Mouse (Mus musculus): ENCODE measurements around the gene Plekhm1.
A peak's percentile ranks its signal among the peaks of the same experiment; 100 is the strongest.

Gene Plekhm1

DNA sequence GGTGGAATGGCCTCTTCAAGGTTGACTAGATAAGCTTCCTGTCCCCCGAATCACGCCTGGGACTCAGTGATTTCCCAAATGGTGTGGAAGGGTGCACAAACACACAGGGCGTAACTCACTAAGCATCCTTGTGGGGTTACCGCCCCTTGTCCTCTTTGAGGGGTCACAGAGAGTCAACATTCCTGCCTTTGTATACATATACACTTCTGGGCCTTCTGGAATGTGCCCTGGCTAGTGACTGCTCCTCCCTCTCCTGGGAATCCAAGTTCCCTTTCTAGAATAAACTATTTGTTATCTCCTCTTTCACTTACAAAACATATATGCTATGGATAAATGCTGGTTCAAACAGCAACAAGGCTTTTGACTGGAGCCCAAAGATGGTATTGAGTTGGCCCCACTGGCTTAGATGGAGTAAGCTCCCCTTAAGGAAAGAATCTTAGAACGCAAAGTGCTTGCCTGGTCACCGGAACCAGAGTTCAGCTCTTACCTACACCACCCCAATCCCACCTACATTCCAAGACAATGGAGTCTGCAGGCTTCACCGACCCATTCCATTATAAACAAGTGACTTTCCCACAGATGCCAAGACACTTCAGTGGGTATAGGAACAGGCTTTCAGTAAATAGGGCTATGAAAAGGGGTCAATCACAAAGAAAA is 24.5 kb downstream of the Plekhm1 start:
- DNase-seq, result no peak

DNA sequence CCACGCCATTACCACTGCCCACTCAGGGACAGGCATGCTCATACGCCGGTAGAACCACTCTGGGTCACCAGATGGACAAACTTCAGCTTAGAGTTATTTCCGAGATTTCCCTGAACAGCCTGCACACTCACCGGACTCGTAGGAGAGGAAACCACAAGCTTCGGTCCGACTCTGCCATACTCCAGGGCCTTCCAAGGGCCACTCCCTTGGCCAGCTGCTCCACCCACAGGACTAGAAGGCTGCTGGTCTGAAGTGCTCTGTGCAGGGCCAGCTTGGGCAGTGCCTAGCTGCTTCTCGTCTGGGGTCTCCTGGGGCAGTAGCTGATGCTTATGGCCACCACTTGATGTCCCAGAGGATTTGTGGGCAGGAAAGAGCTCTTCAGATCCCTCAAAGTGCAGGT is 25.7 kb downstream of the Plekhm1 start:
- DNase-seq, result no peak

DNA sequence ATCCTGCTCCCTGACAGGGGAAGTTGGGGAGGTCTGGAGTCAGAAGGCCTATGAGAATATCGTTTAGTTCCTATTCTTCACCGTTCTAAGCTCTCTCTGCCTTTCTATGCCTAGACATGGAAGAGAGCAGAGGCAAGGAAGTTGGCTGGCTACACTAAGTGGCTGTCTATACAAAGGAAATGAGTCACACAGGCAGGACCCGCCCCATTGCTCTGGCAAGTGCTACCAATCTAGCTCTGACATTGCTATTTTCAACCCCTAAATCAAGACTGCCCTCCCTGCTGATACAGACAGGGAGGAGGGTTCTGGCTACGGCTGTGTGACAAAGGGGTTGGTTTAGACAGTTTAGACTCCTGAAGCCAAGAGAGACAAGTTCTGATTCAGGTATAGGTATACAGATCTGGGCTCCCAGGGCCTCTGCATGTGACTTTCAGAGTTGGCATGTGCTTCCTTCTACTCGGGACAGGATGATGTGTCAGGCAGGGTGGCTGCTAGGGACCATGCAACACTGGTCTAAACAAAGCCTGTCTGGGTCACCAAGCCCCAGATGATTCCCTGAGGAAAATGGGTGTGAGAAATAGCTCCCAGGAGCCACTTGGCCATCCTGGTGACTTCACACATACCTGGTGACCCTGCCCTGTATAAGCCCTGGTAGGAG is 30.4 kb downstream of the Plekhm1 start:
- DNase-seq, result peak; percentile 43

DNA sequence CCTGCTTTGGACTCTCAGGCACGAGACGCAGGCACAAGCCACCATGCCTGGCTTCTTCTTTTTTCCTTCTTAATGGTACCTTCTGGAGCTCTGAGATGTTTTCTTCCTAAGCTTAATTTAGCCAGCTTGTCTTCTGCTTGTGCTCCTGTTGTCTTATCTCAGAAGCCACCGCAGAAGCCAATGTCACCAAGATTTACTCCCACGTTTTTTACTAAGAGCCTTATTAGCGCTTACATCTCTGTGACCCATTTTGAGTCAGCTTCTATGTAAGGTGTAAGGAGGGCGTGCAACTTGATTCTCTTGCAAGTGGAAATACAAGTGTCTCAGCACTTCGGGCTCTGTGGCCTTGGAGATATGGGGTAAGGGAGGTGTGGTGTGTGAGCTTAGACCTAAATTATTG is 31.0 kb downstream of the Plekhm1 start:
- no peak for DNase-seq

DNA sequence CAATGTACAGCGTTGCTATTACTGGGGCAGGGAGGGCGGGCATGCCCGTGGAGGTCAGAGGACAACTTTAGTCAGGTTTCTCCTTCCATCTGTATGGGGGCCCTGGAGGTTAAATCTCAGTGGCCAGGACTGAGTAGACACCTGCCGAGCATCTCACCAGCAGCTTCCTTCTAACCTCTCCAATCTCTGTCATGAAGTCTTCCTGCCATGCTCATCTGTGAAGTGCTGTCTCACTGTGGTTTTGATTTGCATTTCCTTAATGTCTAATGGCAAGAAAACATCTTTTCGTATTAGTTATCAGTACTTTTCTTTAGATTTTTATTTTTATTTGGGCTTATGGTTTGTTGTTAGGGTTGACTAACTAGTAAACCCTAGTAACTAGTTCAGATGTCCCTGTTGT is 32.0 kb downstream of the Plekhm1 start:
- no peak for DNase-seq

DNA sequence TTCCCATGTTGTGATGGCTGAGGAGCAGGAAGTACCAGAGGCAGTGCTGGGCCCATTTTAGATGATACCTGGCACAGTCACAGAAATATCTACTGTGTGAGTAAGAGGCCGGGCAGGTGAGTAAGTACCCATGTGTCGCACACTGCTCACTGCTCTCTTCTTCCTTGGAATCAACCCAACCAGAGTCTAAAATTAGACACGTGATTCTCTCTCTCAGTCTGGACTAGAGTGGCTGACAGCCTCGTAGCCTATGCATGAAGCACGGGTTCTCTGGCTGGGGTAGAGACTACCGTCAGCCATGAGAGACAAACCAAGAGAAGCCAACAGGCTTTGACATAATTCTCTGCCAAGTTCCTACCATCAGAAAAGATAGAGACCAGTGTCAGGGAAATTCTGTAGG is 34.1 kb downstream of the Plekhm1 start:
- no peak for DNase-seq

DNA sequence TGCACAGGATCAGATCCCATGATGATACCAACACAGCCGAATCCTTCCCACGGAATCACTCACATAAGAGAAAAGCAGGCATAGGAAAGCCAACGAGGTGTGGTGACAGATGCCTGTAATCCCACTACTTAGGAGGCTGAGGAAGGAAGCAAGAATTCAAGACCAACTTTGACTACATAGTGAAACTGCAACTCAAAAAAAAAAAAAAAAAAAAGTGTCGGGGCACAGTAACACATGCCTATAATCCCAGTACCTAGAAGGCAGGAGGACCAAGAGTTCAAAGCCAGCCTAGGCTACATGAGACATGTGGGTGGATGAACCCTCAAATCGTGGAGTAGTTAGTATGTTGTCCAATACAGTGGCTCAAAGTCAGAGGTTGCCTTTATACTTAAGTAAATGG is 36.7 kb downstream of the Plekhm1 start:
- no peak for DNase-seq

DNA sequence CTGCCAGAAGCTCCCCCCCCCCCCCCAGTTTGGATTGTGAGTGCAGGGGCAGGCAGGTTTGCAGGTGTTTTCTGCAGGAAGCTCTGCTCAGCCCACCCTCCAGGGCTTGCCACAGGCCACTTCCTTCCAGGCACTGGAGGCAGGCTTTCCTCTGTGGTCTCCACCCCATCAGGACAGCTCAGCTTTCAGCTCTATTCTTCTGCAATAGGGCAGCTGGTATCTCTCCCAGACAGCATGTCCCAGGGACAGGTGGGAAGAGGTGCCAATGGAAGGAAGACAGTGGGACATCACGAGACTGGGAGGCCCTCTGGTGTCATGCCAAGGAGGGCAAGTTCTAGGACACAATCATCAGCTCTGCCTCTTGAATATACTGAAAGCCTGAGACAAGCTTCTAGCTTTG is 37.2 kb downstream of the Plekhm1 start:
- no peak for DNase-seq

DNA sequence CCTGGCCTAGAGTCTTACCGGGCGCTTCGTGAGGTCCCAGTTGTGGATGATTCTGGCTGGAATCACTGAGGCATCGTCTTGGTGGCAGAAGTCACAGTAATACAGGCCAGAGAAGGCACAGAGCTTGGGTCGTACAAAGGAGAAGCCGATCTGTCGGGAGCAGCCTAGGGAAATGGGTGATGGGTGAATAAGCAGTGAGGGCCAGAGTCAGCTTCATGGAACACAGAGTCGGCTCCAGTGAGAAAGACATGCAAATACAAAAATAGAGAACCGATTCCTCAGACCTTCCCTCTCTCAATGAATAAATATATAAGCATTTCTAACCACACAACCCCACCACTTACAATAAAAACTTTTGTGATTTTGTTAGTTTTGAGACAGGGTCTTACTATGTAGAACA is 38.6 kb downstream of the Plekhm1 start:
- DNase-seq, result no peak

DNA sequence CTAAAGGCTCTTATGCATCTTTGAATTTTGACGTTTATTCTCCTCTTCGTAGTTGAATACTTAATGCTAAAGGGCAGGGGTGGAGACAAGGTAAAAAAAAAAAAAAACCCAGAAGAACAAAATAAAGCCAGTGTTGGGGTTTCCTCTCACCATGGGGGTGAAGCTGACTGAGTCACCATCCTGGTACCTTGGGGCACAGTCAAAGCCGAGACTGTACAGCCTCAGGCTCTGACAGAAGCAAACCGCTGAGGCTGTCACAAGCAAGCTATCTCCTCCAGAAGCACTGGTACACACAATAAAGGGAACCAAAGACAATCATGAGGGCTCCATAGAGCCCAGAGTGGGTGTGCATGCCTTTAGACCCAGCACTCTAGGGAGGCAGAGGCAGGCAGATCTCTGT is 39.9 kb downstream of the Plekhm1 start:
- no peak for DNase-seq

DNA sequence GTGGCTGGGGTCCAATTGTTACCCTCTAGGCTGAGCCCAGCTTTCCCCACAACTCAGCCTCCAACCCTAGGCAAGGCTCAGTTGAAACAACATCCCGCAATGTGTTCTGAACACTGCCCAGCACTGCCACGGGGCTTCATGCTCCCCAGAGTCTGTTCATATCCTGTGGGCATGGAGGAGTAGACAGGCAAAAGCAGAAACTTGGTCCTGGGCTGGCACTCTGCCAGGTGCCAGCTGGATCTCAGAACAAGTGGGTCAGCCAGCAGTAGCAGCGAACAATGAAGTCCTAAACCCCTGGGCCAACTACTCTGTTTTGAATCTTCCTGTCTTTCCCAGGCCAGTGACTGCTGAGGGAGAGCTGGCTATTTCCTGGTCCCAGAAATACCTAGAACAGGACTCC is 40.4 kb downstream of the Plekhm1 start:
- no peak for DNase-seq

DNA sequence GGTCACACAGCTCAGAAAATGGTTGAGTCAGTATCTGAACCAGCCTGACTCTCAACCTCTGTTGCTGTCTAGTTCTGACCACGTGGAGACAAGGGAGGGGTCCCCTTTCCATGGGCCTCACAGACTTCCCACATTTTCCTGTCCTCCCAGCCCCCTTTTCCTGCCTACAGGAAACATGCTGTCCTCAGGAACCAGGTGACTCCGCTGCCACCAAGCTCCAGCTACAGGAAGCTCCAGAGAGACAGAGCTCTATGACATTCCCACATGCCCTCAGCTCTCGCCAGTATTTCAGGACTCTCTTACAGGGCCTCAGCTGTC is 41.3 kb downstream of the Plekhm1 start:
- no peak for DNase-seq

DNA sequence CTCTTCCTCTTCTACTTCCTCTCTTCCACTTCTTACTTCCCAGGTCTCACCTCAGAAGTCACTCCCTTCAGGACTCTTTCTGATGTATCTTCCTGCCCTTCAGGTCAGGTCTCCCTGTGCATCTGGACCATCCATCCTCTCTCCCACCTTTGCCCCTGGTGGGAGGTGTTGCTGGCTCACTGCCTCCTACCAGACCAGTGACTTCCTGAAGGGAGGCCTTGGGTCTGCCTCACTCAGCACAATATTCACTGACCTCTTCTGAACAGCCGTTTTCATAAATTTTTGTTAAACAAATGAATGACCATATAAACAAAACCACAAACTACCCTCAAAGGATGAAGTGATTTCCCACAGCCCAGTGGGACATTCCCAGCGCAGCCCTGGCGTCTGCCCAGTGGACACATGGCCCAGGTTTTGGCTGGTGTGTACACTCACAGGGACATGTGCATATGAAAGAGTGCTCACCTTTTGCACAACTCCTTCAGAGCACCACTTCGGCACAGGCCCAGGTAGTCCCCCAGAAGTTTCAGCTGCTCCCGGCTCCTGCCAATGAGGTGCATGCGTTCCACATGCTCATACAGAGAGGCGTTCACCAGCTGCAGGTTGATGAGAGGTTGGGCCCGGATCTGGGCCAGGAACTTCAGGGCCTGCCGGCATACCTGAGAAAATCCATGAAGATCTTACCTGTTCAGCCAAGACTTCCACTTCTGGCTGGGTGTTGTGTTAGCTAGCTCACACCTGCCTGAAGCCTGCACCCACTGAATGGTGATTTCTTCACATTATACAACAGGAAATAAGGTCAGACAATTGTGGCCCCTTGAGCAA is 41.9 kb downstream of the Plekhm1 start:
- DNase-seq, result no peak

DNA sequence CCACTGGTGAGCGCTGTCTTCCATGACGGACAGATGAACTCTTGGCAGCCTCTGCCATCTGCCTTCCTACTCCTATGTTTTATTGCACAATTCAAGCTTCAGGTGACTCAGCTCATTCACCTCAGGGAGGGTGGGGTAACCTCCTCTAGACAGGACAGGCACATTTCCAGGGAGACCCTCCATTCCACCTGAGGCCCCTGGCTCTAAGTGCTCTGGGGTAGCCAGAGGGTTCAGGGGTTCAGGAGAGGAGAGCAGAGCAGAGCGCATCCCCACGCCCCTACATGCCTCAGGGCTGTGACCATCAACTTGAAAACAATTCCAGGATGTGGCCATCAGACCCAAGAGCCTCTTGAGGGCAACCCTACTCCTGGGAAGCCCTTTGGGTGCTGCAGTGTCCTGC is 47.0 kb downstream of the Plekhm1 start:
- no peak for DNase-seq

DNA sequence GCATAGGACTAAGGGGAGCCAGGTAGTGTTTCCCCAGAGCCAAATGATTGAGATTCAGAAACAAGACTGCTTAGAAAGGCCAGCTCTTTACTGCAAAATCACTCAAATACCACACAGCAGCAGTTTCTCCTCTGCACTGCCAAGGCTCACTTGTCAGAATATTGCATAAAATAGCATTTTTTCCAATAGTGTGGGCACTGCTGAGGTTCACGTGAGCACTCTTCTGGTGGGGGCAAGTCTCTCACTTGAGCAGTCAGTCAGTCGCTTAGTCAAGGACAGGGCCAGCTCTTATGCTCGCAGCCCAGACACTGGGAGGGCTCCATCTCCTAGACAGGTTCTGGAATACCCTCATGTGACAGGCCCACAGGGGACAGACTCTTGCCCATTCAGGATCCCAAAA is 47.5 kb downstream of the Plekhm1 start:
- DNase-seq, result no peak

DNA sequence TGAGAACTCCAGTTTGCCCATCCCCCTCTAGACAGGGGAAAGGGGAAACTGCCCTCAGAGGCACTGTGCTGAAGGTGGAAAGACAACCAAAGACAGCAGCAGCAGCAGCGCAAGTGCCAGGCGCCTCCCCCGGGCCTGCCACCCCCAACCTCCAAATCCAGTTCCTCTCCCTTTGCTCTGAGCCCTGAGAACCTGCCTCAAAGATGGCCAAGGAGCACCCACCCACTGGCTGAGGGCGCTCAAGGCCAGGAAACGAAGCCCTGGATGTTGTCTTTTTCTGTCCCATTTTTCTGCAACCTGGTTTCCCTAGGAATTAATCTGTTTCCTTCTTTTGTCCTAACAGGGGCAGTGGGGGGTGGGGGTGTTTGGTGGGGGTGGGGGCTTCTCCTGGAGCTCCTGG is 48.2 kb downstream of the Plekhm1 start:
- no peak for DNase-seq

DNA sequence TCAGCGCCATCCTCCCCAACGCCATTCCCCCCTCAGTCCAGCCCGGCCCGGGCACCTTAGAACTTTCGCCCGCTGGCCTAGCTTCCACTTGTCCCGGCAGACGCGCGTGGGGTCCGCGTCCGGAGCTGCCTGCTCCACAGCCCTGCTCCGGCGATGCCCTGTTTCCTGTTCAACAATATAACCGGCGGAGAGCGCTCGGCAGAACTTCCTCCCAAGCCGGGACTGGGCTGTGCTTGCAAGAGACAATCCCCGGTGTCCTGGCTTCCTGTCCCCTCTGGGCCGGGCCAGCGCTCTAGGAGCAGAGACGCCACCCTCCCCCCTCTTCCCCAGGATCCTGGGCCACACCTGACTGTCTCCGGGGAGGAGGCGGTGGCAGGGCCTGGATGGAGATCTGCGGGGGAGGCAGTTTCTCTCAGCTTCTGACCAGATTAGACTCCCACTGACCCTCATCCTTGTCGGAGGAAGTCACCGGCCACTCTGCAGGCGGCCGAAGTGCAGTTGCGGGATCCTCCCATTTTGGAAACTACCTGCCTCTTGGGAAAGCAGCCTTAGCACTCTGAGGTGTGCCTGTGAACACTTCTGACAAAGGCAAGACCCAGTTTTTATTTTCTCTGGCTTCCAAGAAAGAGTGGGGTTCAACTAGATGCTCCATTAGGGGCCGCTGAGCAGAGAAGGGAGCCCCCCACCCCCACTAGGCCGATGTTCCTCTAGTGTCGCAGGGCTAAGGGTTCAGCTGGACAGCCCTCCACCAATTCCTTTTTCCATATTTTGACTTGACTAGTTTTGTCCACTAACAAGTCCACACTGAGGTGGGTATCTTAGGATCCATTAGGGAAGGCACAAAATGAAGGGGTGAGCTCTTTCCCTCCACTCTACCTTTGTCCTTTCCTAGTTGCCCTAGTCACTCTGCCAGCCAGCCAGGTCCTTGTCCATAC is 49.0 kb downstream of the Plekhm1 start, which contains the start of gene Arhgap27:
Arhgap27 (minus strand) TSS at position 479 of the 935 bp plus-strand sequence.
- no peak for DNase-seq

DNA sequence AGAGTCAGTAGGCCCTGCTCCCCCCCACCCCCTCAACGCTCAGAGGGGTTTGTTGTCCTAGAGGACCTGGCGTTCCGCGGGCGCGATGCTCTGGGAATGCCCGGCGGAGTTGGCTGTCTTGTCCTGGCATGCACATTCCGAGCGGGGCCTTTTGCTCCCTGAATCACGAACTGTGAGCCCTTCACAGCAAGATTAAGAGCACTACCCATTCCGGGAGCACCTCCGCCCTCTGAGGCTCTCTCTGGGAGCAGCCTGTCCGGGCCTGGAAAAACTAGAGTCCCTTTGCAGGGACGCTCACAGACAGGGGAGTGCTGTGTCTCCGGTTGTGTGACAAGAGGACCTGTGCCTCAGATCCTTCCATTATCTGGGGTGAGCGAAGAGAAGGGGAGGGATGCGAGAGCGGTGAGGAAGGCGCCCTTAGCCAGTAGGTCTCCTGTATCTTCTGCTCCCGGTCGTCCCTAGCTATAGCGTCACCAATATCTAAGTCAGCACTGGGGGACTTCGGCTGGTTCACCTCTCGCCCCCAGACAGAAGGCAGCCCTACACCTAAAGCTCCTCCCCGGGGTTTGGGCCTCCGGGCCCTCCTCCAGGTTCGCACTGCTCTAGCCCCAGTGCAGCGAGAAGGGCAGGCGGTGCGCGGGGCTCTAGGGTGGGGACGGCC is 49.8 kb downstream of the Plekhm1 start:
- no peak for DNase-seq

DNA sequence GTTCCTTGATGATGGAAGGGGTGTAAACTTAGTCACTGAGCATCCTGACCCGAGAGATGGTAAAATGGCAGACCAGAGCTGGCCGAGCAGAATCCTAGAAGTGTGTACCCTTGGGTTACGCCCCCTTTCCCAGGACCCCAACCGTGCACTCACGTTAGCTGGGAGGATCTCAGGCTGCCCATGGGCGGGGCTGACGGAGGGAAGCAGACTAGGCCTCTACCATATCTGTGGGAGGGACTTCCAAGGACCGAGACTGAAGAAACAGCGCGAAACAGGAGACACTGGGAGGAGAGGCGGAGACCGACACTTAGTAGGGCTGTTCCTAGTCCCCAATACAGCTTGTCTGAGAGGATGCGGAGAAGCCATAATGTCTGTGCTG is 50.4 kb downstream of the Plekhm1 start:
- no peak for DNase-seq

DNA sequence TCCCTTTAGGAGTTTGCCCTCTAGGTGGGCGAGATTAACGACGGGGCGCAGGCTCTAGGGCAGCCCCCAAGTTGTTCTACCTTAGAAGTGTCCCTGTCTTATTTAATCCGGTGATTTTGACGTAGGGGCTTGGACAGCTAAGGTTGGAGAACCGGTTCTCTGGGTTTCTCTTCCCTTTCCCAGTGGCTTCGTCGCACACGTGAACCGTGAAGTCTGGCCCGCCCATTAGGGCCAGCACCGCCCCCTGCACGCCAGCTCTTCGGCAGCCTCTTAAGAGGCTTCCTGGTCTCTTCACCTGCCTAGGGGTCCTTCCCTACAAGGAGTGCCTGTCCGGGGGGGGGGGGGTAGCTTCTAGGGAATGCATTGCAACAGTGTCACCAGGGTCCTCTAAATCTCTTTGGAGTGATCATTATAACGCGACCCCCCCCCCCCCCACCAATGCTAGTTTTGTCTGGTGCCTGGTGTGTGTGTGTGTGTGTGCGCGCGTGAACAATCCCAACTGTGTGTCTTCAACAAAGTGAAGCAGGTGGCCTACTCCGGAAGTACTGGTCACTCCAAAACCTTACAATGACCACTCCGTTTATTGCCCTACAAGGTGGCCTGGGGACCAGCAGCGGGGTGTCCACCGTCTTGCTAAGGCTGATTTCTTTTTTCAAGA is 51.0 kb downstream of the Plekhm1 start:
- DNase-seq, result no peak

DNA sequence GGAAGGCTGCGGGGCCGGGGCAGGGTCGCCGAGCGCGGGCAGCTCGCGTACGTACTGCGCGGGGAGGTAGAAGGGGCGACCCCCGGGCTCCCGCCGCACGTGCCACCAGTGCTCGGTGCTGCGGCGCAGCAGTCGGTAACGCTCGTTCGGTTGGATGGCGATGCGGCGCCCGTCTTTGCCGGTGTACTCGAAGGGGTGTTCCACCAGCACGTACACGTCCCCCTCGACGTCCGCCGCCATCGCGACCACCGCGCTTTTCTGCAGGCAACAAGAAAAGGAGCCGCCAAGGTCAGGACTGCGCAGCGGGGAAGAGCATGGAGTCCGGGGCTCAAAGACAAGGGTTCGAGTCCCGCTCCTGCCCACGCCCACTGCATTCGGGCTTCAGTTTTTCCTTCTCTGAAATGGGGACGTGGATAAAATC is 51.8 kb downstream of the Plekhm1 start:
- DNase-seq, result no peak

Measured in right cerebral cortex, postnatal 25 days (tissue).